Mouse (Mus musculus) spleen, postnatal 14 days (tissue): ENCODE measurements around the gene Dna2.
"Not testable (repeated sequence)": the region's sequence is repeated elsewhere in the genome, so short reads cannot be mapped to it uniquely, and the experiment has no call there.

Source experiments
- DNase-seq, 2 experiments: peaks; one replicate each; pipeline ENCODE4 v3.0.0; 2021 to 2022; ENCODE audit warnings: low spot score in 2 of 2

The Dna2 gene

GRCm38 (mm10) chr10:62946738-62947471 lies at the start of gene Dna2:
Gene Dna2 (plus strand): TSS chr10:62947026.
- DNase-seq: peak; percentile 51 to 54

GRCm38 (mm10) chr10:62897437-62897836 lies 49.4 kb upstream of the Dna2 start:
- no peak for DNase-seq

- no peak for DNase-seq
Measured at GRCm38 (mm10) chr10:62898061-62898460, 48.8 kb upstream of the Dna2 start.

GRCm38 (mm10) chr10:62900144-62900543 lies 46.7 kb upstream of the Dna2 start:
- no peak for DNase-seq

GRCm38 (mm10) chr10:62901826-62902225 lies 45.0 kb upstream of the Dna2 start:
- DNase-seq: no peak

- DNase-seq: no peak
Measured at GRCm38 (mm10) chr10:62902829-62903228, 44.0 kb upstream of the Dna2 start.

- DNase-seq: no peak
Measured at GRCm38 (mm10) chr10:62906336-62906735, 40.5 kb upstream of the Dna2 start.

GRCm38 (mm10) chr10:62908896-62909295 lies 37.9 kb upstream of the Dna2 start, which contains the start of gene Tet1:
Gene Tet1 (minus strand): TSS chr10:62908996.
- not testable (repeated sequence) for DNase-seq

- no peak for DNase-seq
Measured at GRCm38 (mm10) chr10:62911120-62911519, 35.7 kb upstream of the Dna2 start.

- DNase-seq: no peak
Measured at GRCm38 (mm10) chr10:62918985-62919384, 27.8 kb upstream of the Dna2 start.

- DNase-seq: peak; percentile 76 to 87
Measured at GRCm38 (mm10) chr10:62919925-62920765, 26.7 kb upstream of the Dna2 start, which contains the start of gene Slc25a16. Gene Slc25a16 (plus strand): TSS chr10:62920633.

- DNase-seq: no peak
Measured at GRCm38 (mm10) chr10:62920766-62921156, 26.1 kb upstream of the Dna2 start.

- DNase-seq: no peak
Measured at GRCm38 (mm10) chr10:62924096-62924635, 22.7 kb upstream of the Dna2 start.

GRCm38 (mm10) chr10:62932381-62932780 lies 14.4 kb upstream of the Dna2 start:
- DNase-seq: no peak

- no peak for DNase-seq
Measured at GRCm38 (mm10) chr10:62944975-62945580, 1.7 kb upstream of the Dna2 start.

GRCm38 (mm10) chr10:62948551-62948950 lies 1.7 kb downstream of the Dna2 start:
- no peak for DNase-seq

- DNase-seq: no peak
Measured at GRCm38 (mm10) chr10:62963956-62964355, 17.1 kb downstream of the Dna2 start.

GRCm38 (mm10) chr10:62965796-62966195 lies 19.0 kb downstream of the Dna2 start:
- no peak for DNase-seq

GRCm38 (mm10) chr10:62966291-62966690 lies 19.5 kb downstream of the Dna2 start:
- DNase-seq: no peak

- peak in 1 of 2 experiments; percentile 7 for DNase-seq
Measured at GRCm38 (mm10) chr10:62971821-62972220, 25.0 kb downstream of the Dna2 start.

- no peak for DNase-seq
Measured at GRCm38 (mm10) chr10:62979667-62980038, 32.8 kb downstream of the Dna2 start.
